Comparison of ENCODE assay signal across 9 mouse cellular contexts in the genomic region with DNA sequence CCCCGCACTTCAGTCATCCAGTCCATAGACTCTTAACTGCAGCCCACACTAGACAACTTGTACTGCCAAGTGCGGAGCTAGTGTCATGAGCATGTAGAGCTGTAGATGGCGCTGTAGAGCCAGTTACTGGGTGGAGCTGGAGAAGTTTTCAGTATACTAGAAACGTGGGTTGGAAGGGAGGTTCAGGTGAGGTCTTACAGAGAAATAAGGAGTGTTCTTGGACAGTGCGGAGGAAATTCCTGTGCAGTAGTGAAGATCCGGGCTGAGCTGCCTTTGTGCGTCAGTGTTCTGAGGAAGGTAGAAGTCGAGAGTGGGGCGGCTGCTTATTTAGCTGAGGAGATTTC. TPM values are rescaled to one million over a fixed set of nuclear protein-coding genes. Genes with fewer than 3 reads are reported as not detected.
A peak's percentile ranks its signal among the peaks of the same experiment; 100 is the strongest.
DNase-seq lines count a peak whose midpoint lies in the region; ATAC-seq lines count a peak whose summit lies in the region.
"Had no signal": no experiment of that assay in that cellular context is flagged by ENCODE, and none has a peak within 500 bp of the region (broad histone marks: within the 10 kb centered on the region; RNA-seq: fewer than 3 reads in every experiment).

No protein-coding gene starts in this region.

- no peaks in the 10 kb centered on the region for H3K9me3 ChIP-seq in neural tube, embryonic 15.5 days (replicated peaks)
- no peaks in the 10 kb centered on the region for H3K9me3 ChIP-seq in embryonic facial prominence, embryonic 11.5 days (replicated peaks; ENCODE audit: control insufficient read depth, low read length)
- H3K9me3 ChIP-seq in stomach, embryonic 16.5 days (replicated peaks; ENCODE audit: control insufficient read depth, low read length) = no peaks in the 10 kb centered on the region

- no peak for ATAC-seq in cerebellum, adult (ENCODE audit: insufficient number of reproducible peaks, low FRiP score, low TSS enrichment)
- no peak for ATAC-seq in neural tube, embryonic 15.5 days (ENCODE audit: low FRiP score)
- no peak for ATAC-seq in embryonic facial prominence, embryonic 11.5 days (replicated peaks; ENCODE audit: insufficient number of reproducible peaks, low FRiP score, low TSS enrichment, low read depth)
- ATAC-seq in stomach, embryonic 16.5 days (ENCODE audit: insufficient read depth, low FRiP score) = peak; percentile 21; the same call in 1 of the 2 replicates

- no peak overlapping the region for H3K27ac ChIP-seq in neural tube, embryonic 15.5 days (replicated peaks)
- no peak overlapping the region for H3K27ac ChIP-seq in embryonic facial prominence, embryonic 11.5 days (replicated peaks; ENCODE audit: low read depth, low read length)
- H3K27ac ChIP-seq in stomach, embryonic 16.5 days (ENCODE audit: low read length) = peak overlapping the region; percentile 47; the same call in 1 of the 2 replicates

- peaks cover 22% of the 10 kb centered on the region for H3K4me1 ChIP-seq in neural tube, embryonic 15.5 days
- peaks cover 3% of the 10 kb centered on the region; the same call in 1 of the 2 replicates for H3K4me1 ChIP-seq in embryonic facial prominence, embryonic 11.5 days (ENCODE audit: control insufficient read depth, insufficient read depth, low read length)
- H3K4me1 ChIP-seq in stomach, embryonic 16.5 days (ENCODE audit: control insufficient read depth, insufficient read depth, low read length) = no peaks in the 10 kb centered on the region

- no peak overlapping the region for H3K9ac ChIP-seq in neural tube, embryonic 15.5 days (replicated peaks)
- no peak overlapping the region for H3K9ac ChIP-seq in embryonic facial prominence, embryonic 11.5 days (replicated peaks; ENCODE audit: low read length)
- H3K9ac ChIP-seq in stomach, embryonic 16.5 days (ENCODE audit: low read length) = no peak overlapping the region

- DNase-seq in cerebellum, adult 18-20 months = peak; percentile 19 to 20
- DNase-seq in neural tube, embryonic 10.5 days (ENCODE audit: extremely low spot score, low spot score) = peak; percentile 62
- DNase-seq in embryonic facial prominence, embryonic 11.5 days (ENCODE audit: low spot score) = peak; percentile 77
- peak; percentile 91 for DNase-seq in kidney, adult 9 months
- DNase-seq in lung, postnatal 14 days = peak; percentile 66

- WGBS in neural tube, embryonic 15.5 days = 48% methylated on average over 9 of the region's 9 CpGs
- 48% methylated on average over 9 of the region's 9 CpGs for WGBS in embryonic facial prominence, embryonic 11.5 days
- WGBS in stomach, embryonic 16.5 days = 39% methylated on average over 9 of the region's 9 CpGs

- H3K4me3 ChIP-seq in neural tube, embryonic 15.5 days (replicated peaks) = no peak overlapping the region
- no peak overlapping the region for H3K4me3 ChIP-seq in embryonic facial prominence, embryonic 11.5 days (ENCODE audit: low read depth, low read length)
- H3K4me3 ChIP-seq in stomach, embryonic 16.5 days (replicated peaks; ENCODE audit: low read length) = no peak overlapping the region

- H3K27me3 ChIP-seq in neural tube, embryonic 15.5 days (replicated peaks) = no peaks in the 10 kb centered on the region
- H3K27me3 ChIP-seq in embryonic facial prominence, embryonic 11.5 days (ENCODE audit: control insufficient read depth, insufficient read depth, low read length) = no peaks in the 10 kb centered on the region
- H3K27me3 ChIP-seq in stomach, embryonic 16.5 days (ENCODE audit: control insufficient read depth, insufficient read depth, low read length) = 0 out of 2 replicates have a peak, but pooled peaks cover 4% of the 10 kb centered on the region

- no peak overlapping the region for H3K4me2 ChIP-seq in neural tube, embryonic 15.5 days
- no peak overlapping the region for H3K4me2 ChIP-seq in embryonic facial prominence, embryonic 11.5 days (ENCODE audit: low read depth, low read length)
- no peak overlapping the region for H3K4me2 ChIP-seq in stomach, embryonic 16.5 days (ENCODE audit: low read depth, low read length)

- no peaks in the 10 kb centered on the region for H3K36me3 ChIP-seq in neural tube, embryonic 15.5 days
- no peaks in the 10 kb centered on the region for H3K36me3 ChIP-seq in embryonic facial prominence, embryonic 11.5 days (replicated peaks; ENCODE audit: control insufficient read depth, insufficient read depth, low read depth, low read length)
- H3K36me3 ChIP-seq in stomach, embryonic 16.5 days (ENCODE audit: control insufficient read depth, insufficient read depth, low read length) = no peaks in the 10 kb centered on the region

RNA-seq across cellular contexts. Expression of gene Vstm5, which starts 2.7 kb away (rescaled TPM):
- 37.6 and 41.1 TPM in 2 replicates for polyA plus RNA-seq in neural tube, embryonic 15.5 days (2015; fragmentation: Nextera tagmentation; extraction: Ambion mirVana)
- 1.7 and 1.8 TPM in 2 replicates for polyA plus RNA-seq in embryonic facial prominence, embryonic 11.5 days (2014; fragmentation: Nextera tagmentation; extraction: Ambion mirVana)
- polyA plus RNA-seq in stomach, embryonic 16.5 days (2015; fragmentation: Nextera tagmentation; extraction: Ambion mirVana) = 7.4 and 10.8 TPM in 2 replicates
- polyA plus RNA-seq: C2C12 had no signal

RNA-seq across cellular contexts. Expression of gene Med17, which starts 38.2 kb away (rescaled TPM):
- polyA plus RNA-seq in neural tube, embryonic 15.5 days (2015; fragmentation: Nextera tagmentation; extraction: Ambion mirVana) = 27.9 and 28.9 TPM in 2 replicates
- 37.3 and 38.8 TPM in 2 replicates for polyA plus RNA-seq in embryonic facial prominence, embryonic 11.5 days (2014; fragmentation: Nextera tagmentation; extraction: Ambion mirVana)
- polyA plus RNA-seq in stomach, embryonic 16.5 days (2015; fragmentation: Nextera tagmentation; extraction: Ambion mirVana) = 24.8 and 26.8 TPM in 2 replicates

Comparison
In these comparisons a context has a peak if more than half of its experiments do, and no peak if none do; other contexts are left out.
1. DNase-seq: peak in every context shown above with its lines; median percentile 91 in kidney, adult 9 months; 77 in embryonic facial prominence, embryonic 11.5 days; 66 in lung, postnatal 14 days; 62 in neural tube, embryonic 10.5 days; 20 in cerebellum, adult 18-20 months.